Mouse (Mus musculus) MEL (cell line): ENCODE results near the gene Nck1. TPM values are rescaled to one million over a fixed set of nuclear protein-coding genes. Genes with fewer than 3 reads are reported as not detected.

Source experiments
- DNase-seq: peaks from one replicate; pipeline ENCODE4 v3.0.0; 2011; ENCODE audit warnings: low read depth, low spot score
- H3K27ac ChIP-seq: 2 replicates; pipeline ENCODE4 v1.5.1; 2012; ENCODE audit warnings: low read depth, mild to moderate bottlenecking, control low read depth, low read length, moderate library complexity; ENCODE audit not compliant: control insufficient read depth
- H3K27me3 ChIP-seq, 2 experiments: fragments of 150-350 bp in 1 of 2; sonication (generic) in 1 of 2; 2 replicates each; pipeline ENCODE4 v1.6.1; 2012; ENCODE audit warnings: low read length in 2 of 2, mild to moderate bottlenecking in 2 of 2, improper control_type of control experiment in 1 of 2, moderate library complexity in 1 of 2; ENCODE audit not compliant: insufficient read depth in 2 of 2, control insufficient read depth in 1 of 2
- H3K36me3 ChIP-seq, 2 experiments: 2 replicates each; pipeline ENCODE4 v1.6.1; 2012 to 2014; ENCODE audit warnings: low read length in 2 of 2, improper control_type of control experiment in 1 of 2, inconsistent platforms in 1 of 2, mild to moderate bottlenecking in 1 of 2; ENCODE audit not compliant: insufficient read depth in 2 of 2, control insufficient read depth in 1 of 2
- H3K4me1 ChIP-seq, 2 experiments: fragments of 150-350 bp in 1 of 2; sonication (generic) in 1 of 2; 2 replicates each; pipeline ENCODE4 v1.6.1; 2012; ENCODE audit warnings: low read length in 2 of 2, improper control_type of control experiment in 1 of 2, mild to moderate bottlenecking in 1 of 2; ENCODE audit not compliant: insufficient read depth in 2 of 2, control insufficient read depth in 1 of 2
- H3K4me3 ChIP-seq, 2 experiments: fragments of 150-350 bp in 1 of 2; sonication (generic) in 1 of 2; 2 replicates each; pipeline ENCODE4 v1.5.1; 2012; ENCODE audit warnings: low read depth in 2 of 2, low read length in 2 of 2, mild to moderate bottlenecking in 2 of 2, moderate library complexity in 2 of 2, control low read depth in 1 of 2, improper control_type of control experiment in 1 of 2; ENCODE audit not compliant: control insufficient read depth in 1 of 2, insufficient read depth in 1 of 2
- H3K79me2 ChIP-seq: 2 replicates; pipeline ENCODE4 v1.6.1; 2012; ENCODE audit warnings: mild to moderate bottlenecking, low read length, moderate library complexity; ENCODE audit not compliant: control insufficient read depth, poor library complexity, insufficient read depth
- H3K9ac ChIP-seq: 2 replicates; pipeline ENCODE4 v1.6.1; 2012; ENCODE audit warnings: low read depth, mild to moderate bottlenecking, control low read depth, low read length, moderate library complexity; ENCODE audit not compliant: control insufficient read depth, poor library complexity, severe bottlenecking
- H3K9me3 ChIP-seq: fragments of 150-350 bp; sonication (generic); replicated peaks from 2 replicates; pipeline ENCODE4 v1.6.1; 2012; ENCODE audit warnings: mild to moderate bottlenecking, low read length, improper control_type of control experiment, moderate library complexity; ENCODE audit not compliant: insufficient read depth
- BHLHE40 ChIP-seq: IDR thresholded peaks from 2 replicates; pipeline ENCODE4 v1.6.1; 2012; ENCODE audit warnings: low read depth, mild to moderate bottlenecking, inconsistent platforms, low read length, improper control_type of control experiment, borderline replicate concordance
- CHD1 ChIP-seq: IDR thresholded peaks from 2 replicates; pipeline ENCODE4 v1.6.1; 2012; ENCODE audit warnings: low read depth, mild to moderate bottlenecking, inconsistent platforms, low read length, improper control_type of control experiment
- CHD2 ChIP-seq: IDR thresholded peaks from 2 replicates; pipeline ENCODE4 v1.6.1; 2011; ENCODE audit warnings: low read length, improper control_type of control experiment
- CTCF ChIP-seq, 3 experiments: IDR thresholded peaks in 2 of 3; conservative IDR thresholded peaks in 1 of 3; 2 replicates each; pipeline ENCODE4 v1.5.1; 2011 to 2012; ENCODE audit warnings: low read length in 3 of 3, low read depth in 2 of 3, mild to moderate bottlenecking in 2 of 3, improper control_type of control experiment in 1 of 3, inconsistent platforms in 1 of 3, mixed read lengths in 1 of 3, moderate library complexity in 1 of 3; ENCODE audit not compliant: control insufficient read depth in 1 of 3, insufficient read depth in 1 of 3, poor library complexity in 1 of 3, severe bottlenecking in 1 of 3
- EP300 ChIP-seq, 2 experiments: IDR thresholded peaks; 2 replicates each; pipeline ENCODE4 v1.6.1; 2011; ENCODE audit warnings: improper control_type of control experiment in 2 of 2, low read length in 2 of 2, low read depth in 1 of 2, mild to moderate bottlenecking in 1 of 2
- GATA1 ChIP-seq: IDR thresholded peaks from 2 replicates; pipeline ENCODE4 v1.6.1; 2011; ENCODE audit warnings: low read depth, low read length, improper control_type of control experiment
- MAX ChIP-seq: IDR thresholded peaks from 2 replicates; pipeline ENCODE4 v1.6.1; 2011; ENCODE audit warnings: low read length, improper control_type of control experiment
- NELFE ChIP-seq: IDR thresholded peaks from 2 replicates; pipeline ENCODE4 v1.6.1; 2011; ENCODE audit warnings: low read depth, low read length, improper control_type of control experiment
- SIN3A ChIP-seq: IDR thresholded peaks from 2 replicates; pipeline ENCODE4 v1.6.1; 2012; ENCODE audit warnings: low read length, improper control_type of control experiment, inconsistent platforms
- SMC3 ChIP-seq: IDR thresholded peaks from 2 replicates; pipeline ENCODE4 v1.6.1; 2011; ENCODE audit warnings: low read depth, low read length, improper control_type of control experiment
- TCF12 ChIP-seq: IDR thresholded peaks from 2 replicates; pipeline ENCODE4 v1.6.1; 2014; ENCODE audit warnings: low read depth, mild to moderate bottlenecking, inconsistent platforms, low read length, improper control_type of control experiment, moderate library complexity
- UBTF ChIP-seq: IDR thresholded peaks from 2 replicates; pipeline ENCODE4 v1.6.1; 2012; ENCODE audit warnings: low read depth, mild to moderate bottlenecking, inconsistent platforms, low read length, improper control_type of control experiment, moderate library complexity, borderline replicate concordance; ENCODE audit not compliant: insufficient read depth
- USF1 ChIP-seq: IDR thresholded peaks from 2 replicates; pipeline ENCODE4 v1.6.1; 2014; ENCODE audit warnings: low read depth, mild to moderate bottlenecking, inconsistent platforms, low read length, improper control_type of control experiment, moderate library complexity
- USF2 ChIP-seq, 2 experiments: IDR thresholded peaks; 2 replicates each; pipeline ENCODE4 v1.6.1; 2011 to 2012; ENCODE audit warnings: improper control_type of control experiment in 2 of 2, low read length in 2 of 2, borderline replicate concordance in 1 of 2, inconsistent platforms in 1 of 2, low read depth in 1 of 2, mild to moderate bottlenecking in 1 of 2; ENCODE audit not compliant: insufficient read depth in 1 of 2
- ZKSCAN1 ChIP-seq: IDR thresholded peaks from 2 replicates; pipeline ENCODE4 v1.6.1; 2012; ENCODE audit warnings: low read depth, mild to moderate bottlenecking, inconsistent platforms, low read length, improper control_type of control experiment, moderate library complexity
- polyA plus RNA-seq, 2 experiments: library from polyadenylated mRNA; stranded (reverse) in 1 of 2; unstranded in 1 of 2; fragments of >175 nt in 1 of 2; fragments of >200 nt in 1 of 2; gene quantifications; 2 replicates each; pipeline versions ENCODE4 v1.2.1 to v1.2.4; 2012; ENCODE audit warnings: low replicate concordance in 2 of 2, low read depth in 1 of 2; ENCODE audit not compliant: insufficient read length in 2 of 2, insufficient read depth in 1 of 2, missing spikeins in 1 of 2
- total RNA-seq: library from RNA; depleted of rRNA; stranded (reverse); fragments of 300-350 nt; gene quantifications from 2 replicates; pipeline ENCODE4 v1.2.3, GENCODE M21; 2012

Gene Nck1
- total and polyA plus RNA-seq, 3 experiments = 21.8 to 24.3 TPM; not detected in 1

DNA sequence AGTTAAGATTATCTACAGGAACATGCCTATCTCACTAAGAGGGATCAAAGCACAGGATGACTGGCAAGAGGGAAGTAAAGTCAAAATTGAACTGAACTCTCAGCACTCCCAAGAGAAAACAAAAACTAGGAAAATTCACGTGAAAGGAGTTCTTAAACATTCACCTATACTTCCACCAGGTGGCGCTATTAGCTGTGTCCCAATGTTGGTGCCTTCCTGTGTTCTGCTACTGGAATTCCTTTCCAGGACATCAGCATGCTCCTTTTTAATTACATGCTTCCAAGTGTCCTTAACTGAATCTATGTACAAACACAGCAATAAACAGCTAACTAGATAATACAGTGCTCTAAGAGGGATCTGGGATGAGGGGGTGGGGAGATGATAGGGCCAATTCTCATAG lies 25.3 kb downstream of the Nck1 start (continued):
- TF ChIP-seq BHLHE40 (peak; percentile 47; the same call in 1 of the 2 replicates), CHD2 (no peak), CHD1 (no peak), SMC3 (peak; percentile 65), MAX (no peak), TCF12 (no peak), NELFE (no peak), SIN3A (no peak; the same call in none of the 2 replicates), USF1 (no peak)

GRCm38 (mm10) chr9:100520012-100520411 lies 25.9 kb downstream of the Nck1 start:
- H3K36me3 ChIP-seq = peaks cover 0 to 34% of the 10 kb centered on the region in 2 experiments; a peak in 2 of 4 replicates
- TF ChIP-seq GATA1 = no peak
- peak; percentile 21 to 56 (median 29); a peak in 4 of 6 replicates for TF ChIP-seq CTCF (IDR thresholded peaks at IDR 0.05 in 2 of 3, conservative IDR thresholded peaks at IDR 0.05 in 1 of 3; ENCODE audit: control insufficient read depth in 1 of 3, insufficient read depth in 1 of 3, low read depth in 2 of 3, low read length in 3 of 3, poor library complexity in 1 of 3, severe bottlenecking in 1 of 3)
- peak; percentile 31; the same call in 1 of the 2 replicates for TF ChIP-seq SMC3
- peak; percentile 21 for DNase-seq
- no peaks in the 10 kb centered on the region for H3K9me3 ChIP-seq
- H3K27me3 ChIP-seq = no peaks in the 10 kb centered on the region
- H3K4me3 ChIP-seq = no peak overlapping the region
- H3K4me1 ChIP-seq = peaks cover 14 to 18% of the 10 kb centered on the region in 2 experiments
- H3K9ac ChIP-seq = no peak overlapping the region
- H3K27ac ChIP-seq = no peak overlapping the region
- peaks cover 27% of the 10 kb centered on the region for H3K79me2 ChIP-seq

DNA sequence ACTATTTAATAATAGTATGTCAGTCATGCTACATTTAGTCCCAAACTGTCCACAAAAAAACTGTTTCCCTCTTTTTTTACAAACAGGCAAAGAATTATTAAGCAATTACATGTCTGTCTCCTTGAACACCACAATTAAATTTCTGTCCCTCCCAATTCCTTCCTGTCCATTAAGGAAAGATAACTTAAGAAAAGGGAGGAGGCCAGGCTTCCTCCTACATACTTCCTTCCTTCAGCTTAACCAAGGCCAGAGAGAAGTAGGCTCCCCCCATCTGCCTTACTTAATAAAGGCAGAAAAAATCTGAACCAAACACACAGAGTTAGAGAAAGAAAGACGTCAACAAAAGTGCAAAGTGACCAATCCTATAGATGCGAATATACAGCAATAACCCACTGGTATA lies 38.4 kb downstream of the Nck1 start:
- Histone ChIP-seq H3K27me3 (no peaks in the 10 kb centered on the region), H3K4me1 (peaks cover 2 to 12% of the 10 kb centered on the region in 2 experiments; a peak in 3 of 4 replicates), H3K36me3 (peaks cover 3 to 11% of the 10 kb centered on the region in 2 experiments)
- no peak for TF ChIP-seq UBTF
- TF ChIP-seq USF2 (IDR thresholded peaks at IDR 0.05; ENCODE audit: borderline replicate concordance in 1 of 2, insufficient read depth in 1 of 2, low read depth in 1 of 2, low read length in 2 of 2) = no peak
- TF ChIP-seq, all 39 proteins: peak for 0
- Histone ChIP-seq H3K27ac (no peak overlapping the region), H3K79me2 (peaks cover 7% of the 10 kb centered on the region), H3K4me3 (no peak overlapping the region), H3K9me3 (no peaks in the 10 kb centered on the region), H3K9ac (no peak overlapping the region)
- DNase-seq = peak; percentile 19

GRCm38 (mm10) chr9:100506652-100507051 lies 39.3 kb downstream of the Nck1 start:
- H3K79me2 ChIP-seq = peaks cover 4% of the 10 kb centered on the region
- H3K27me3 ChIP-seq = no peaks in the 10 kb centered on the region
- no peak overlapping the region for H3K9ac ChIP-seq
- no peaks in the 10 kb centered on the region for H3K9me3 ChIP-seq
- peaks cover 3 to 11% of the 10 kb centered on the region in 2 experiments for H3K36me3 ChIP-seq
- H3K4me1 ChIP-seq = peaks cover 2 to 12% of the 10 kb centered on the region in 2 experiments; a peak in 3 of 4 replicates
- TF ChIP-seq ZKSCAN1 (no peak), EP300 (IDR thresholded peaks at IDR 0.05; ENCODE audit: low read depth in 1 of 2, low read length in 2 of 2) (0 out of 4 replicates have a peak, but pooled peaks of 1 of the 2 experiments have one; percentile 0), USF1 (peak; percentile 56; the same call in 1 of the 2 replicates)
- H3K27ac ChIP-seq = no peak overlapping the region
- no peak overlapping the region for H3K4me3 ChIP-seq
- no peak for DNase-seq
